Mouse (Mus musculus) embryo, embryonic 10 days (tissue): ENCODE measurements around the gene Sirt7.
A peak's percentile ranks its signal among the peaks of the same experiment; 100 is the strongest.
"Not testable (repeated sequence)": the region's sequence is repeated elsewhere in the genome, so short reads cannot be mapped to it uniquely, and the experiment has no call there.

Experiments
- DNase-seq: peaks from one replicate; pipeline ENCODE4 v3.0.0-alpha.2; 2015; ENCODE audit warnings: low spot score

The Sirt7 gene

DNA sequence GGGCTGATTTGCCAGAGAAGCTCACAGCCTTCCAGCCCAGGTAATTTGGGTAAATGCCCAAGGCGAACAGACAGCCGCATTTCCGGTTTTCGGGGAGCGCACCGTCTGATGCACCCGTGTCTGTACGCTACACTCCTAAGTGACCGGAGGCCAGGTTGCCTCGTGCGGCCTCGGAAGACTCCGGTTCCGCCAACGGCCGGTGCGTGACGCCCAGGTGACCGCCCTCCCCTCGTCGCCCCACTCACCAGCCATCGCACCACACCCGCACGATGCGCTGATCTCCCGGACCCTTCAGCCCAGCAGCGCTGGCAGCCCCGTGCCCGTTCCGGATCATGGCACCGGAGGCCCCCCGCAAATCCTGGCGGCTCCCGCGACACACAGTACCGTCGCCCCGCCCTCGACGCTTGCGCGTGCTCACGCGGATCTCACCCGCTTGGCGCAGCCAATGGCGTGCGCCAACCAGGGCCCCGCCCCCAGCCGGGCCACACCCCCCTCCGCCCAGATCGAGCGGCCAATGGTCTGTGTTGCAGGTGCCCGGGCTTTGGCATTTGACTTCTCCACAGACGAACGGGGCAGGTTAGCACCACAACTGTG lies 7.4 kb downstream of the Sirt7 start, which contains the start of gene Pcyt2:
Pcyt2 (minus strand) TSS at position 418 of the 594 bp plus-strand sequence.
- peak; percentile 94 for DNase-seq

DNA sequence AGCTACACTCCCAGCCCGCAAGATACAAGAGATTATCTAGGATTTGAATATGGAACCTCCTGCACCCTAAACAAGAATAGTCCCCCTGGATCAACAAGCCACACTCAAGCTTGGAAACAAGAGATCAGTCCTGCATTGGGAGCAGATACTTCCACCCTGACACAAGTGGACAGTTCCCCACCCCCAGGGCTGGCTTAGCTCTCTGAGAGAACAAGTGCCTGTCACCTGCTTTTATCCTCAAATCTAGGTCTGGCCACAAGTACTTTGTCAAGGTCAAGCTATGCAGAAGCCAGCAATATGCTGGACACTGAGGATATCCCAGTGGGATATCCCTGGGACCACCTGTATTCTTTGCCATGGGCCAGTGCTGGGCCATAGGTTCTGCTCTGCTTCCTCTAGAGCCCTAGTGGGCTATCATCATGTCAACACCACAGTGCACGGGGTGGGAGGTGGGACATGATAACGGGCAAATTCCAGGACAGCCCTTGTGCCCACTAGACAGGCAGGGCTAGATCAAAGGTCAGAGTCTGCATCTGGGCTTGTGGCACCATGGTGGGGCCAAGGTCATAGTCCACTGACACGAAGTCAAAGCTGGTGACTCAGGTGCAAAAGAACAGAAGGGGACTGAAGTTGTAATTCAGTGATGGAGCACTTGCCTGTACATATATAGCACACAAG lies 8.3 kb downstream of the Sirt7 start:
- DNase-seq = no peak

DNA sequence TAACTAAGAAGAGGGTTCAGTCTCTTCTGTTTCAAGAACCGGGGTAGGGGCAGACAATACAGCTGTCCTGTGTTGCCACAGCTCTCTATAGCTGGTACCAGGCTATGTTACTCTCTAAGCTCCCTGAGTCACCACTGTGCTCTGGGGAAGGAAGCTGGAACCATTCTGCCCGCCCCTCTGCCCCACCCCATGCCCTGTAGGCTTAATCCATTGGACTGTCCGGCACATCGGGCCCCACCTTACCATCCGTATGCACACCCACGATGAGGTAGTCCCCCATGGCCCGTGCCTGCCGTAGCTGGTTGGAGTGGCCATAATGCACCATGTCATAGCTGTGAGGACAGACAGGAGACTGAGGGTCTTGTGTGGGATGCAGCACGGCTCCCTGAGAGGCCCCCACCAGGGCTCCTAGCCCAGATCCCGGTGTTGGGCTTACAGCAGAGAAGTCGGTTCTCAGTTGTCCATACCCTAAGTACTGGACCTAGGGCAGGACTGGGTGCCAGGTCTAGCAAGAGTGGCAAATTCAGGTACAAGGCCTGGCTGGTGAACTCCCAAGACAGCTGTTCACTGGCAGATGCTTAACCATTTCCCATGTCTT lies 9.3 kb downstream of the Sirt7 start:
- DNase-seq = no peak

DNA sequence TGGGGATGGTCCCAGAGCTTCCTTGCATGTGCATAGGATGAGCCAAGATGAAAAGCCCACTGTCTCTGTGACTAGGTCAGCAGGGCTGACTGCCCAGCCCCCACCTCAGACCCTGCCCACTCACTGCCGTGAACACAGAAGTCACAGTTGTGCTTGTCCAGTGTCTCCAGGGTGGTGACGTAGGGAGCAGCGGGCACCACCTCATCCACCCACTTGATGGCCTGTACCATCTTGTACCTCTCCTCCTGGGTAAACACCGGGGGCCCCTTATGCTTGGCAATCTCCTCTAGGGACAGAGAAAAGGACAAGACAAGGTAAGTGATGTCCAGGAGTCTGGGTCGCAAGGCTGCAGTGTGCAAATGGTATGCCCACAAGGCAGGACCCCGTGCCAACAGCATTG lies 9.9 kb downstream of the Sirt7 start:
- DNase-seq = no peak

DNA sequence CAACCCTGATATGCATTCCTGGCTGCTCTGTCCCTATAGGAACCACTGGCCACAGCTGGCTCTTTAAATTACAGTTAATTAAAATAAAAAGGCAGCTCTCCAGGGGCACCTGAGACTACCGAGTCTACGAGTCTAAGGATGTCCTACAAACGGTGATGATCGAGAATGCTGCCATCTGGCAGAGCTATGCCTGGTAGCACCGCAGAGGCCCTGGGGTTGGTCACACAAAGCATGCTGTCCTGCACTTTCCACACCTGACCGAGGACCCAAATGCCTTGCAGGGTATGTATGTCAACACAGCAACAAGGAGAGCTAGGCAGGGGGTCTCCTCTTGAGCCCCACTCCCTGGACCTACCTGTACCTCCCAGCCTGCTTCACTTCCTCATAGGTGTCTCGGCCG lies 11.1 kb downstream of the Sirt7 start:
- no peak for DNase-seq

DNA sequence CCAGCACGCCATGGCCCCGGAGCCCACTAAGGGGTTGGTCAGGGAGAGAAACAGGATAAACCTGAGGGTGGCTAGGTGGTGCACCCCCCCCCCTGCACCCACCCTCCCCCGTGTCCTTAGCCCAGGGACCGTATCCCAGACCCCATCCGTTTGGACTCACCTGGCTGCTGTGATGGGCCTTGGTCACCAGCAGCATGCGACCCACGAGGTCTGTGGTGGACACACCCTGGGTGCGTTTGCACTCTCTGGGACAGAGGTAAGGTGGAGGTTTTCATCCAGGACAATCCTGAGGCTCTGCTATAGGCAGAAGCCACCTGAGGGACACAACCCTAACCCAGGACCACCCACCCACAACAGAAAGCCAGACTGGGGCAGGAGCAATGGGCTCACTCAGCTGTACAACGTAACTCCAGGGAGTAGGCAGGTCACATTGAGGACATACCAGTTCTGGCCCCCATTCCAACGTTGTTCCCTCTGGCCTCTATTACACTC lies 11.5 kb downstream of the Sirt7 start:
- DNase-seq = no peak

DNA sequence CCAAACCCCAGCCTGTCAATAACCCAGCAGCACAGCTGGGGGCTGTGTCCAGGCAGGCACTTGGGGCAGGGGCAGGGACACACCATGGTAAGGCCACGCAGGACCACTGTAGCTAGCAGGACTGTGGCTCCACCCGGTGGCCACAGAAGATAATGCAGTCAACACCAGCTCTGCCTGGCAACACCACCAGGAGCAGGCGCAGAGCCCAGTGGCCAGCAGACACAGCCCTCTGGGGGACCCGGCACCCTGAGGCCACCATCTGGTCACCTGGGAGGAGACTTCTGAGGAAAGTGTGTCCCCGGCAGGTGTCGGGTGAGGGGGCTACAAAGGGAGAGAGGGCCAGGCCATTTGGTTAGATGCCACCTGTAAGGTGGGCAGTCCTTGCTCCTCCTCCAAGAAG lies 12.3 kb downstream of the Sirt7 start:
- peak; percentile 85 for DNase-seq

DNA sequence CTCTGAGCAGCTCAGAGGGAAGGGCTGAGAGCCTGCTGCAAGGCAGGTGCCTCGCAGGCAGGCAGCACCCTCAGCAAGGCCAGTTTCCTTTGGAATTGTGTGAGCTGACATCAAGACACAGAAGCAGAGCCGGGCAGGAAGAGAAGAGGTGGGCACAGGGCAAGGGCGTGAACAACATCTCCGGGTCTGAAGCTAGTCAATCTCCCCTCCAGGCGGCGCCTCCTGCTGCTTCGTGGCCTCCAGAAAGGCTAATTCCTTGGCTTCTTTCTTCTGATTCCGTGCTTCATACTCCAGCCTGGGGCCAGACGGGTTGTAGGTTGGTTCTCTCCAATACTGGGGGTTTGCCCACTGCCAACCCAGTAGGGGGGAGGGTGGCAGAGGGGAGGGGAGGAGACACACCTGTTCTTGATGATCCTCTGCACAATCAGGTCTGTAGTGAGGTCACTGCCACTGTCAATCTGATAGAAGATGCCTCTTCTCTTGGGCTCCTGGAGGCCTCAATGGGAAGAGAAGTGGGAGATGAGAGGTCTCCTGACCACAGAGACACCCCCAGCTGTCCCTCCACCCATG lies 14.5 kb downstream of the Sirt7 start:
- no peak for DNase-seq

DNA sequence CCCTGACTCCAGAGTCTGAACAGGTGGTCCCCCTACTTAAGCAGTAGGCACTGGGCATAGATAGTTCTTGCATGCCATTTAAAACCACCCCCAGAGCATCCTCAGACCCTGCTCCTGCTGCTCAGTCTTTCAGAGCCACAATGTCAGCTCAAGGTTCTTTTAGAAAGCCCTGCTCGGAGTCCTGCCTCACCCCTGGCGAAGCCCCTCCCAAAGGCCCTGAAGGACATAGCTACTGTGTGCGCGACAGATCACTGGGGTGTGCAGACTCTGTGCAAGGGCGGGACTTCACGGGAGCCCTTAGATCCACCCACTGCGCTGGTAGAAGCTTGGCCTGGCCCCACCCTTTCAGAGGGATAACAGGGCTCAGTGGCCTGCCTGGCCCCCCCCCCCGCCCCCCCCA lies 15.8 kb downstream of the Sirt7 start:
- DNase-seq = peak; percentile 21

DNA sequence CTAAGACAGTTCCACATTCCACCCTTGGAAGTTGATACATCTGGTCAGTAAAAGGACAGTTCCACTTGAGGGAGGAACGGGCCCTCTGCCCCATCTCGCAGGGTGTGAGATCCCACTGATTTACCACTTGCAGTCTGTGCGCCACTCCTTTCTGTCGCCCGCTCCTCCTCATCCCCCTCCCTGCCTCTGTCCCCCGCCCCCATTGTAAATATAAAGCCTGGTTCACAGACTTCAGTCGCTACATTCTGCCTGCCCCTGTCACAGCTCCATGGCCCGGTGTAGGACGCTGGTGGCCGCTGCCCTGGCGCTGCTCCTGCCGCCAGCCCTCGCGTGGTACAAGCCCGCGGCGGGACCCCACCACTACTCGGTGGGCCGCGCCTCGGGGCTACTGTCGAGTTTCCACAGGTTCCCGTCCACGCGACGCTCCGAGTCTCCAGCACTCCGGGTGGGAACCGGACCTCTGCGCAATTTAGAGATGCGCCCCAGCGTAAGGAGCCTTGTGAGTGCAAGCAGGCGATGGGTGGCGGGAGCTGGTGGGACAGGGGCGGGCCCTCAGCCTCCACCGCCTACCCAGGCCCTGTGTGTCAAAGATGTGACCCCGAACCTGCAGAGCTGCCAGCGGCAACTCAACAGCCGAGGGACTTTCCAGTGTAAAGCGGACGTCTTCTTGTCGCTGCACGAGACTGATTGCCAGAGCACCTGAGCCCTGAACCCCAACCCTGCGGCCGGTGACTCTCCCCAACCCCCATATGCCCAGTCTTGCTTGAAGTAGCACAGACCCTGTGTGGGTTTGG lies 16.6 kb downstream of the Sirt7 start, which contains the start of gene Npb:
Npb (plus strand) TSS at position 237 of the 794 bp plus-strand sequence.
- peak; percentile 21 for DNase-seq

DNA sequence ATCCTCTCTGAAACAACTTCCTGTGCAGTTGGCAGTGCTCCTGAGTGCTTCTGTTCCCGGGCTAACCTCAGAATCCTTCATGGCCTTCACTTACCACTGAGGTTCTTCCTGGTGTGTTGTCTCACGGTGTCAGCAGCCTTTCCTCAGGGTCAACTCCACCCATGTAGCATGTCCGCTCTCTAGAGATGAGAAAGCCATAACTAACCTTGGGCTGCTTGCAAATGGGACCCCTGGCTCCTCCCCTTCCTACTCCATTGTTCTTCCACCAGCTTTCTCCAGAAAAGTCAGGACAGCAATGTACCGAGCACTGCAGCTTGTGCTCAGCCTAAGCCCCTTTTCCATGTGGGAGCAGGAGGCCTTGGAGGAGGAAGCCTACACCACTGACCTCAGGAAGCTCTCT lies 18.3 kb downstream of the Sirt7 start:
- no peak for DNase-seq

DNA sequence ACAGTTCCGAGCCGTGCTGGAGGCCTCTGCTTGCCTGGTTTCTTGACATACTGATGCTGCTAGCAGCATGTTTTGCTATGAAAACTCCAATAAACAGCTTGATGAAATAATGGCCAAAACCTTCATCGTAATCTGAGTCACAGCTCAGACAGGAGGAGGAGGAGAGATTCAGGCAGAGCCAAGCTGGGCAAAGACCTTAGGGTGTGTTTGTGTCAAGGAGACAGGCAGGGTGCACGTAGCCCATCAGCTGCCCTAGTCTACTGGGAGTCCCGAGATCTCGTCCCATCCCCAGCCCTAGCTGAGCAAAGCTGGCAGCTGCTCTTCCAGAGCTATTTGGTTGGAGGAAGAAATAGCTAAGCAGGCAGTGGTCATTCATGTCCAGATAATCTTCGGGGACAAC lies 19.4 kb downstream of the Sirt7 start:
- no peak for DNase-seq

DNA sequence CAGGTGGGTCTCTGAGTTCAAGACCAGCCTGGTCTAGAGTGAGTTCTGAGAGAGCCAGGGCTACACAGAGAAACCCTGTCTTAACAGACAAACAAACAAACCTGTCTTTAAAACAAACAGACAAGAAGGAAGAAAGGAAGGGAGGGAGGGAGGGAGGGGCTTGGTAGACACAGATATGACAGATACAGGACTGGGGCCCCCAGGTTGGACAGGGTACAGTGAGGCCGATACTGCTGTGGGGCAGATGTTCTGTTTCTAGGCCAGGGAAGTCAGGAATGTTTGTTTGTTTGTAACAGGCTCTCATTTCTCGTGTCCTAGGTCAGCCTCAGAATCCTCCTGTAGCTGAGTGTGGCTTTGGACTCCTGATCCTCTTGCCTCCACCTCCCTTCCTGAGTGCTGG lies 21.5 kb downstream of the Sirt7 start:
- DNase-seq = no peak

DNA sequence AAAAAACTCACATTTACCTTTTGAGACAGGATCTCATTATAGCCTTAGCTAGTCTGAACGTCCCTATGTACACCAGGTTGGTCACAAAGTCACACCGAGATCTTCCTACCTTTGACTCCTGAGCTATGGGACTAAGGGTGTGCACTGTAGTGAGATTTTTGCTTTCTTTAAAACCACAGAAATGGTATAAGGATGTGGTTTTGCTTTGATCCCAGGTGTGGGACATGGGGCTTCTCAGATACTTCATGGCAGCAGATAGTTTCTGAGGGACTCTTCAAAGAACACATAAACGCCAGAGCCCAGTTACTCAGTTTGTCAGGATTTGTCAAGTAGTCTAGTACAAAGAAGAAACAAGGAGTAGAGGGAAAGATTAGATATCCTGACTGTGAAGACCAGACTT lies 24.3 kb downstream of the Sirt7 start:
- DNase-seq = no peak

DNA sequence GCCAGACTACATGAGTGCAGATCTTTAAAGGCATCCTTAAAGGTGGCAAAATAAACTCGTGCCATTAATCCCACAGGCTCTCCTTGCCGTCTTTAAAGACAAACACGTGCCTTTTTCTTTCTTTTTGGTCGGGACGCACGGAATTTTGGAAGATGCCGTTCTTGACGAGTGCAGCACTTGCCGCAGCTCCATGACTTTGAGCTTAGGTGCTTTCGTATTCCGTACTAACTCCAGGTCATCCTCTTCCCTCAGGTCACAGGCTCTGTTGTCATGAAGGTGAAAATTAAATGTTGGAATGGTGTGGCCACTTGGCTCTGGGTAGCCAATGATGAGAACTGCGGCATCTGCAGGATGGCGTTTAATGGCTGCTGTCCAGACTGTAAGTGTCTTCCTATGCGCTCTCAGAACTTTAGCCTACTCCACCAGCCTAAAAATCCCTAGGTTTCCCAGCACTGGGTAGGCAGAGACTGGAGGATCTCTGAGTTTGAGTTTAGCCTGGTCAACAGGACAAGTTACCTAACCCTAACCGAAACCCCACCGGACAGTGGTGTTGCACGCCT lies 26.0 kb downstream of the Sirt7 start:
- no peak for DNase-seq

DNA sequence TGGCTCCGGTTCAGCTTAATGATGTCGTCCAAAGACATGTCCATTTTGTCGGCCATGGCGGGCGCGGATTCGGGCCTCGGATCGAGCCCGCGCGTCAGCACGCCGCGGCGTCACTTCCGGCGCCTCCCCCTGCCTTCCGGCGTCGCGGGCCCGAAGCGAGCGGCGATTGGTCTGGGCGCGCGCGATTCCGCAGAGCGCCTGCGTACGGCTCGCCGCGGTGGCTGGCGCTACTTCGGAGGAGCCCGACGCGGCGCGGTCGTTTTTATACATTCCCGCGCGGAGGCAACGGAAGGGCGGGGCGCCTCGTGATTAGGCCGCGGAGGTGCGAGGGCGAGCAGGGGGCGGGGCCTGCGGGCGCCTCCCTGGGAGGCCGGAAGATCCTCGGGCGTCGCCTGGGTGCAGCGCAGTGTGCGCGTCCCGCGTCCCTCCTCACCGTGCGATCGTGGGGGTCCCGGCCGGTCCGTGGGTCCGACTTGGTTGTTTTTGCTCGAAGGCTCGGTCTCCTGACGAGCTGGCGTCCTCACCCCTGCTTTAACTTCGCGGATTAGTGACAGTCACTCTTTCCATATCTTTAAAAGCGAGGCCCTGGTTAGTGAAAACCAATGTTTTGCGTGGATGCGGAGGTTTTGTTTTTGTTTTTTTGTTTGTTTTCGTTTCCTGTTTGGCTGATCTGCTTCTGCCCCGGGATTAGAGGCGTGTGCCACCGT lies 26.6 kb downstream of the Sirt7 start, which contains the start of the genes Alyref and Anapc11:
Alyref (minus strand) TSS at position 83 of the 707 bp plus-strand sequence.
Anapc11 (plus strand) TSS at position 139 of the 707 bp plus-strand sequence.
- DNase-seq = peak; percentile 98

DNA sequence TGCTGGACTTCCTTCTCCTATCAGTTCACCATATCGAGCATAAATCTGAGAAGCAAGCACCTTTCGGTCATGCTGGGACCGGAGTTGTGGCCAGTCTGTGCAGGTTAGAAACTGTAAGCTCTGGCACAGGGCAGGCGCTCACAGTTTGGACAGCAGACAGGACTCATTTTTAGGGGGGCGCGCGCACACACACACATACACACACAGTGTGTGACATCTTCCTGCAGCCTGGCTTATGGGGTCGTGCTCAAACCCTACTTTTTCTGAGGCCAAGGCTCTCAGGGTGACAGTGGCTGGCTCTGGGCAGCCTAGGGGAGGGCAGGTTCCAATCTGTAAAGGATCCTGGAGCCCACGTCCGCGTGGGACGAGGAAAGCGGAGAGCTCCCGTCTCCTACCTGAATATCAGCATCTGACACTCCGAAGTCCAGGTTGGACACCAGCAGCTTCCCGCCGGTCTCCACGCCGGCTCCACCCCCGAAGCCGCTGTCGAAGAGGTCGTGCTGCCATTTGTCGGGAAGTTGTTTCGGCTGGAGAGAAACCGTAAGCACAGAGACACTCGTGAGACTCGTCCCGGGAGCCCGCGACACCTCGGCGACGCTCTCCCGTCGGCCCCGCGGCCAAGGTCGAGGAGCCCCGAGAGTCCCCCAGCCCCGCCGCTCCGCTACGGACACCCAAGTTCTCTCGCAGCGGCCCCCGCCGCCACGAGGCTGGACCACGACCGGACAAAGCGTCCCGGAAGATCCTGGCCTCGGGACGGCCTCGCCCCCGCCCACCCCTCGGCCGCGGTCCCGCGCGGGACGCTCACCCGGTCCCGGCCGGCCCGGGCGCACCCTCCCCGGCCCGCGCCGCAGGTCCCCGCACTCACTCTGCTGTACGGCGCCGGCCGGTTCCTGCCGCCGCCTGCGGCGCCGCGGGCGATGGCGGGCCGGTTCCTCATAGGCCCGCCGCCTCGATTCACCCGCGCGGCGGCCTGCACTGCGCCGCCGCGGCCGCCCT lies 27.5 kb downstream of the Sirt7 start:
- DNase-seq = no peak

DNA sequence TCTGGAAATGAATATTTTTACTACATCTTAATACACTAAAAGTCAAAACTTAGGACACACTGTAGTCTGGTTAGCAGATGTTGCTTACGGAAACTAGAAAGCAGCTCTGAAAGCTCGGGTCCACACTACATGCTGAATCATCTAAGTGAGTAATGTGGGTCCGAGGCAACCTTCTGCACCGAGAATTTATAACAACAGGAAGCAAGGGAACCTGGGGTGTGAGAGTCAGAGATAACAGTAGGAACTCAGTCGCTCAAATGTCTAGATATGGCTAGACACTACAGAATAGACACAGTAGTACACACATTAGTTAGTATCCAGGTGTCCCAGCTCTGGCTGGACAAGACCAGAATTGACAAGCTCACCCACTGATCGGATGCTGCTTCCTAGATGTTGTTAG lies 36.5 kb downstream of the Sirt7 start:
- DNase-seq = no peak

DNA sequence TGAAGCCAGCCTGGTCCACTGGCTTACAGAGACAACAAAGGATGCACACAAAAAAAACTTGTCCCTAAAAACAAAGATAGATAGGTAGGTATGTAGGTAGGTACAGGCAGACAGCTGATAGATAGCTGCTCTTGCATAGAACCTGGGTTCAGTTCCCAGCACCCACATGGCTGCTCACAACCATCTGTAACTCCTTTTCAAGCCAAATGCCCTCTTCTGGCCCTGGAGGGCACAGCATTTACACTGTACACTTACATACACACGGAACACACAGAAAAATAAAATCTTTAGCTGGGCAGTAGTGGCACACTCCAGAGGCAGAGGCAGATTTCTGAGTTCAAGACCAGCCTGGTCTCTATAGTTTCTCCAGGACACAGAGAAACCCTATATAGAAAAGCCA lies 41.1 kb downstream of the Sirt7 start:
- no peak for DNase-seq

DNA sequence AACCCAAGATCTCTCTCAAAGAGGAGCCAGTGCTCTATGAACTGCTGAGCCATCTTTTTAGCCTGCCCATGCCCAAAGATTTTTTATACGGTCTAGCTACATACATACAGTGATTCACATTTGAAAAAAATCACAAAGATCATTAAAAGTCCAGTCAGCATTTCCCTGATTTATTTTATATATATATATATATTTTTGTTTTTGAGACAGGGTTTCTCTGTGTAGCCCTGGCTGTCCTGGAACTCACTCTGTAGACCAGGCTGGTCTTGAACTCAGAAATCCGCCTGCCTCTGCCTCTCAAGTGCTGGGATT lies 42.1 kb downstream of the Sirt7 start:
- DNase-seq = not testable (repeated sequence)
